Mouse (Mus musculus): ENCODE measurements around the gene Gm11992. TPM values are rescaled to one million over a fixed set of nuclear protein-coding genes. Genes with fewer than 3 reads are reported as not detected.
A peak's percentile ranks its signal among the peaks of the same experiment; 100 is the strongest.

Gm11992 gene
- polyA plus RNA-seq, 1 experiment = 1.3 TPM

DNA sequence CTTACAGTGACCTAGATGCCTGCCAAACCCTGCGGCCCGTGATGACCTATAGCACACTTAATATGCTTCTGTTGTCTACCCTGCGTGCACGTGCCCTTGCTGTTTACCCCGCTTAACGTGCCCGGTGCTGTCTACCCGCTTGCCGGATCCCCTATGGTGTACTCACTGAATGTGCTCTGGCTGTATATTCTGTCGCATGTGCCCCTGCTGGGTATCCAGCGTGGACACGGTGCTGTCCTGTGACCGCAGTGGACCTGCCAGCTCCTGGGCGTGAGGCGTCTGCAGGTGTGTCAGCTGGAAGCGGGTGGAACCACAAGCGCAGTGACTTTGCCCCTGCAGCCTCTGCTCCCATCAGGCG is 288 bp downstream of the Gm11992 start, which contains the start of gene Sun3:
Gene Sun3 (minus strand): TSS at position 289 of the 358 bp plus-strand sequence.
- H3K27ac ChIP-seq (ENCODE audit: insufficient read depth, low read depth, low read length) = 0 out of 2 replicates have a peak within 1 kb of the TSS, but pooled peaks have one; percentile 15
- TF ChIP-seq POLR2A (IDR thresholded peaks at IDR 0.05; ENCODE audit: low read depth, low read length) (no peak), CTCF (IDR thresholded peaks at IDR 0.05; ENCODE audit: extremely low read depth, insufficient read length, insufficient replicate concordance, low read depth, low read length) (no peak)
- WGBS = under 1% methylated on average over 18 of the region's 18 CpGs
- H3K36me3 ChIP-seq (ENCODE audit: control insufficient read depth, insufficient read depth, low read length) = no peaks in the 10 kb centered on the region
- H3K4me3 ChIP-seq (ENCODE audit: low read depth, low read length) = peak within 1 kb of the TSS; percentile 66
- H3K4me1 ChIP-seq (ENCODE audit: control insufficient read depth, insufficient read depth, insufficient read length, low read length) = peaks cover 6% of the 10 kb centered on the region
- no peaks in the 10 kb centered on the region for H3K27me3 ChIP-seq (ENCODE audit: control insufficient read depth, insufficient read depth, low read length)

DNA sequence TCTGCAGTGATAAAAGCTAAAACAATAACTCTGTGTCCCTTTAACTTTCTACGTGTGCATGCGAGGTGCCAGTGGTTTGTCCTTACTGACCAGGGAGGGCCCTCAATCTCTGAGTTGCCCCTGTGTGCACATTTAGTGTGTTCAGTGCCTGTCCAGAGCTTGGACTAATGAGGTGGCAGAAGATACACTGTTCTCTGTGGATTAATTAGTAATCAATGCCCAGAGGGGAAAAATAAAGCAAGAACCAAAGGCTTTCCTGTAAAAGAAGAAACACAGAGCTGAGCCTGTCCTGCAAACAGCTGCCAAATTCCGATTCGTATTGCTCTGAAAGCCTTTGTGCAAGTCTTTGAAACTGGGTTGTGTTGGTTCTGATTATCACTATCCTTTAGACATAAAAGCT is 1.8 kb downstream of the Gm11992 start:
- WGBS = 86% methylated on average over 4 of the region's 4 CpGs
- TF ChIP-seq POLR2A (IDR thresholded peaks at IDR 0.05; ENCODE audit: low read depth, low read length) (no peak), CTCF (IDR thresholded peaks at IDR 0.05; ENCODE audit: extremely low read depth, insufficient read length, insufficient replicate concordance, low read depth, low read length) (no peak)
- no peak overlapping the region for H3K27ac ChIP-seq (ENCODE audit: insufficient read depth, low read depth, low read length)
- H3K36me3 ChIP-seq (ENCODE audit: control insufficient read depth, insufficient read depth, low read length) = no peaks in the 10 kb centered on the region
- H3K4me1 ChIP-seq (ENCODE audit: control insufficient read depth, insufficient read depth, insufficient read length, low read length) = peaks cover 6% of the 10 kb centered on the region
- no peak overlapping the region for H3K4me3 ChIP-seq (ENCODE audit: low read depth, low read length)
- no peaks in the 10 kb centered on the region for H3K27me3 ChIP-seq (ENCODE audit: control insufficient read depth, insufficient read depth, low read length)

DNA sequence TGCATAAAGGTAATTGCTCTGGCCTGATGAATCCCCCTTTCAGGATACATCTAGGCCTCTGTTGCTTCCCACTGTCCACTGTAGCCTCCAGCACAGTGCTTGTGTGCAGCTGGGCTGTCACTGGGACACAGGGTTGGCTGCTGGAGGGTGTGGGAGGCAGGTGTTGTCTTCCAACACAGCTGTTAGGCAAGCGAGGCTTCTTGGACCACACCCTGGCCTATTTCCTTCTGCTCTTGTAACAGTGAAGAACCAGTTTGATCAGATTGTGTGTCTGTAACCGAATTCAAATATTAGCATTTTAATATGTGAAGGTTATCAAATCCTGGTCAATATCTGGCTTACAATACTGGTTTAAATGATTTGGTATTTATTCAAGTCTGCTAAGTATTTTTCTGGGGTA is 3.5 kb downstream of the Gm11992 start:
- Histone ChIP-seq H3K36me3 (ENCODE audit: control insufficient read depth, insufficient read depth, low read length) (no peaks in the 10 kb centered on the region), H3K27ac (ENCODE audit: insufficient read depth, low read depth, low read length) (no peak overlapping the region), H3K4me1 (ENCODE audit: control insufficient read depth, insufficient read depth, insufficient read length, low read length) (peaks cover 6% of the 10 kb centered on the region), H3K4me3 (ENCODE audit: low read depth, low read length) (no peak overlapping the region), H3K27me3 (ENCODE audit: control insufficient read depth, insufficient read depth, low read length) (no peaks in the 10 kb centered on the region)
- TF ChIP-seq CTCF (IDR thresholded peaks at IDR 0.05; ENCODE audit: extremely low read depth, insufficient read length, insufficient replicate concordance, low read depth, low read length) = no peak
- TF ChIP-seq POLR2A (IDR thresholded peaks at IDR 0.05; ENCODE audit: low read depth, low read length) = no peak
- 21% methylated on average over 2 of the region's 2 CpGs for WGBS

DNA sequence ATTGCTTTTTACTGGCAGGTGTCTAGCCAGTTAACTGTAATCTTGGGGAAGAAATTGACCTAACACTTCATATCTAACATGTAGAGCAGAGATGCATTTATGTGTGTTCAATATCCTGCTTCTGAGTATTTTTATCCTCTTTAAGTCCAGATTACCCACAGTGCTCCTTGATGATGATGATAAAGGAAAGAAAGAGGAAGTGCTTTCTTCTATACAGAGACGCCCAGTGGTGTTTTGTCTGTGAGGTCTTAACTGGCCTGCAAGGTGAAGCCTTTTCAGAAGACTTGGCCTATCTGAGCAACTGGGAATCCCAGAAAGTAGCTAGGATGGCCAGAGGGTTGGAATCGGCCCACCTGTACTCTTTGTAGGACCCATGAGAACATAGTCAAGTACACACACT is 8.5 kb downstream of the Gm11992 start:
- no peaks in the 10 kb centered on the region for H3K27me3 ChIP-seq (ENCODE audit: control insufficient read depth, insufficient read depth, low read length)
- TF ChIP-seq CTCF (IDR thresholded peaks at IDR 0.05; ENCODE audit: extremely low read depth, insufficient read length, insufficient replicate concordance, low read depth, low read length) (no peak), POLR2A (IDR thresholded peaks at IDR 0.05; ENCODE audit: low read depth, low read length) (no peak)
- WGBS = 71% methylated on average over 2 of the region's 2 CpGs
- no peaks in the 10 kb centered on the region for H3K36me3 ChIP-seq (ENCODE audit: control insufficient read depth, insufficient read depth, low read length)
- no peak overlapping the region for H3K27ac ChIP-seq (ENCODE audit: insufficient read depth, low read depth, low read length)
- no peak overlapping the region for H3K4me3 ChIP-seq (ENCODE audit: low read depth, low read length)
- no peaks in the 10 kb centered on the region for H3K4me1 ChIP-seq (ENCODE audit: control insufficient read depth, insufficient read depth, insufficient read length, low read length)

DNA sequence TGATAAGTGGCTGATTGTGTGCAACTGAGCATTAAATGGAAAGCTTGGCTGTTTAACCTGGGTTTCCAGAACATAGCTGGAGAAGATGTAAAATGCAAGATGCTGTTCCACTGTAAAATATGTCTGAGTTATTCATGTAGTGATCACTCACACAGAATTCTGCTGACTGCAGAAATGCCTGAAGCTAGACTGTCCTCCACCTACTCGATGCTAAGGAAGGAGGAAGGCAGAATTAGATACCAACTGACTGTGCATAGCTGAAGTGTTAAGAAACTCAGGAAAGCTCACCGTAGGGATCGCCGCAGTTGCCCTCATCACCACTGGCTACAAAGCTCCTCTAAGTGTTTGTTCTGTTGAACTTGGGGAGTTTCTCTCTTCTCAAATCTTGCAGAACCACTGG is 9.3 kb downstream of the Gm11992 start:
- Histone ChIP-seq H3K4me1 (ENCODE audit: control insufficient read depth, insufficient read depth, insufficient read length, low read length) (no peaks in the 10 kb centered on the region), H3K4me3 (ENCODE audit: low read depth, low read length) (no peak overlapping the region), H3K36me3 (ENCODE audit: control insufficient read depth, insufficient read depth, low read length) (no peaks in the 10 kb centered on the region), H3K27me3 (ENCODE audit: control insufficient read depth, insufficient read depth, low read length) (no peaks in the 10 kb centered on the region), H3K27ac (ENCODE audit: insufficient read depth, low read depth, low read length) (no peak overlapping the region)
- WGBS = 87% methylated on average over 4 of the region's 4 CpGs
- no peak for TF ChIP-seq CTCF (IDR thresholded peaks at IDR 0.05; ENCODE audit: extremely low read depth, insufficient read length, insufficient replicate concordance, low read depth, low read length)
- no peak for TF ChIP-seq POLR2A (IDR thresholded peaks at IDR 0.05; ENCODE audit: low read depth, low read length)

DNA sequence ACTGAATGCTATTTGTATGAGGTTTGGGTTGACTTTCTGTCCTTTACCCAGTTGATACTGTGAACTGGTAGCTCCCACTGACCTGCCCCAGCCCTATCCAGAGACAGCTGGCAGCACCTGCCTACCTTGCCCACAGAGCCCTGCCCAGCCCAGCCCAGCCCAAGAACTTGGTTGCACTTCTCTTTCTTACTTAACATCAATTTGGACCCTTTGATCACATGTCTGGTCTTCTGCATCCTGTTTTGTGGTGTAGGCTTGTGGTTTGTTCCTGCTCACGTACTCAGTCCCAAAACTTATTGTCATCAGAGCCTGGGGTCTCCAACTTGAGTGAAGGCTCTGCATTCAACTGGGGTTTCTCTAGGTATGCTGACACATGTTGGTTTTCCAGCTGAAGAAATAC is 11.6 kb downstream of the Gm11992 start:
- TF ChIP-seq CTCF (IDR thresholded peaks at IDR 0.05; ENCODE audit: extremely low read depth, insufficient read length, insufficient replicate concordance, low read depth, low read length) (no peak), POLR2A (IDR thresholded peaks at IDR 0.05; ENCODE audit: low read depth, low read length) (no peak)
- Histone ChIP-seq H3K4me3 (ENCODE audit: low read depth, low read length) (no peak overlapping the region), H3K27ac (ENCODE audit: insufficient read depth, low read depth, low read length) (no peak overlapping the region), H3K27me3 (ENCODE audit: control insufficient read depth, insufficient read depth, low read length) (no peaks in the 10 kb centered on the region), H3K36me3 (ENCODE audit: control insufficient read depth, insufficient read depth, low read length) (no peaks in the 10 kb centered on the region), H3K4me1 (ENCODE audit: control insufficient read depth, insufficient read depth, insufficient read length, low read length) (no peaks in the 10 kb centered on the region)
- WGBS = 73% methylated on average over 1 of the region's 1 CpGs

DNA sequence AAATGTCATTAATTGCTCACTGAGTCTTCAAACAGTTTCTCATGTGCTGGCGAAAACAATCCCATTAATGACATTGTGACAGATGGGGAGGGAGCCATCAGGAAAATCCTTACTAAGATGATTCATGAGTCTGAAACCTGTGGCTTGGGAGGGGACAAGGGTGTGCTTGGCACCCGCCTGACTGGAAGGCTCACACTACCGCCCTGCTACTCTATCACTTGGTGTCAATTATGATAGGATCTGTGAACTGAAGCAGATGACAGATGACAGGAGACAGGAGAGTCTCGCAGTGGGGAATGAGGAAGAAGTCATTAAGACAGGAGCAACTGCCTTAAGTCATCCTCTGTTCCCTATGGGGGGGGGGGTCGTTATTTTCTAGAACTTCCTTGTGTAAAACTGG is 12.1 kb downstream of the Gm11992 start:
- H3K27me3 ChIP-seq (ENCODE audit: control insufficient read depth, insufficient read depth, low read length) = no peaks in the 10 kb centered on the region
- WGBS = 29% methylated on average over 5 of the region's 5 CpGs
- H3K4me1 ChIP-seq (ENCODE audit: control insufficient read depth, insufficient read depth, insufficient read length, low read length) = no peaks in the 10 kb centered on the region
- H3K4me3 ChIP-seq (ENCODE audit: low read depth, low read length) = no peak overlapping the region
- no peaks in the 10 kb centered on the region for H3K36me3 ChIP-seq (ENCODE audit: control insufficient read depth, insufficient read depth, low read length)
- H3K27ac ChIP-seq (ENCODE audit: insufficient read depth, low read depth, low read length) = no peak overlapping the region
- no peak for TF ChIP-seq CTCF (IDR thresholded peaks at IDR 0.05; ENCODE audit: extremely low read depth, insufficient read length, insufficient replicate concordance, low read depth, low read length)
- TF ChIP-seq POLR2A (IDR thresholded peaks at IDR 0.05; ENCODE audit: low read depth, low read length) = no peak

DNA sequence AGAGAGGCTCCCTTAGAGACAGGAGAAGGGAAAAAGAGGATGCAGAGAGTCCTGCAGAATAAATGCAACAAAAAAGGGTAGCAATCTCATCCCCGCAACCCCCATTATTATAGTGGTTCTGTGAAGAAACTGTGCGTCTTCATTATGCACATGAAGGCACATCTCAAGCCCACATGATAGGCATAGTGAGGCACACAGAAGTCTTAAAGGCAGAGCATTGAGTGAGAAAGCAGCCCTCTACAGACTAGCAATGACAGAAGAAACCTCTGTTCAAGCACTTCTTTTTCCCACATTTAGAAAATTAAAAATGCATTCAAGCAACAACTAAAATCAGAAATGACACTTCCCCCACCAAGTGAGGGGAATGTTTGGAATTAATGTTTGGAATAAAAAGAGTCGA is 28.1 kb downstream of the Gm11992 start:
- WGBS = 94% methylated on average over 3 of the region's 3 CpGs
- peaks cover 2% of the 10 kb centered on the region; the same call in 1 of the 2 replicates for H3K27me3 ChIP-seq (ENCODE audit: control insufficient read depth, insufficient read depth, low read length)
- H3K4me1 ChIP-seq (ENCODE audit: control insufficient read depth, insufficient read depth, insufficient read length, low read length) = no peaks in the 10 kb centered on the region
- H3K27ac ChIP-seq (ENCODE audit: insufficient read depth, low read depth, low read length) = no peak overlapping the region
- no peak for TF ChIP-seq POLR2A (IDR thresholded peaks at IDR 0.05; ENCODE audit: low read depth, low read length)
- TF ChIP-seq CTCF (IDR thresholded peaks at IDR 0.05; ENCODE audit: extremely low read depth, insufficient read length, insufficient replicate concordance, low read depth, low read length) = no peak
- no peak overlapping the region for H3K4me3 ChIP-seq (ENCODE audit: low read depth, low read length)
- no peaks in the 10 kb centered on the region for H3K36me3 ChIP-seq (ENCODE audit: control insufficient read depth, insufficient read depth, low read length)
